12 mouse cellular contexts compared by ENCODE assay signal in genomic region chr2:75563253-75563913, GRCm38 (mm10).
DNase-seq lines count a peak whose midpoint lies in the region; ATAC-seq and TF ChIP-seq lines count a peak whose summit lies in the region.
"Had no signal": no experiment of that assay in that cellular context is flagged by ENCODE, and none has a peak within 500 bp of the region (broad histone marks: within the 10 kb centered on the region; RNA-seq: fewer than 3 reads in every experiment).

No protein-coding gene starts in this region.

- no peaks in the 10 kb centered on the region for H3K36me3 ChIP-seq in forebrain, postnatal 0 days (ENCODE audit: insufficient read depth)
- H3K36me3 ChIP-seq in forebrain, embryonic 14.5 days (ENCODE audit: control insufficient read depth, insufficient read depth, low read length) = no peaks in the 10 kb centered on the region
- H3K36me3 ChIP-seq in forebrain, embryonic 10.5 days (replicated peaks) = no peaks in the 10 kb centered on the region
- H3K36me3 ChIP-seq: forebrain, embryonic 12.5 days; limb, embryonic 15.5 days; neural tube, embryonic 15.5 days had no signal

- no peak overlapping the region for H3K27ac ChIP-seq in forebrain, postnatal 0 days (ENCODE audit: low read depth, low read length)
- H3K27ac ChIP-seq in forebrain, embryonic 14.5 days (ENCODE audit: low read depth, low read length) = no peak overlapping the region
- H3K27ac ChIP-seq in forebrain, embryonic 10.5 days = no peak overlapping the region
- H3K27ac ChIP-seq: forebrain, embryonic 12.5 days; limb, embryonic 15.5 days; neural tube, embryonic 15.5 days had no signal

- H3K4me2 ChIP-seq in forebrain, postnatal 0 days (ENCODE audit: low read depth) = no peak overlapping the region
- H3K4me2 ChIP-seq in forebrain, embryonic 14.5 days (ENCODE audit: low read length) = no peak overlapping the region
- H3K4me2 ChIP-seq: forebrain, embryonic 12.5 days; limb, embryonic 15.5 days; neural tube, embryonic 15.5 days had no signal

- TF ChIP-seq CTCF in forebrain, postnatal 0 days (IDR thresholded peaks at IDR 0.05; ENCODE audit: low read depth) = peak; percentile 15; the same call in 1 of the 2 replicates

- no peak overlapping the region for H3K4me3 ChIP-seq in forebrain, postnatal 0 days (ENCODE audit: low read depth, low read length)
- H3K4me3 ChIP-seq in forebrain, embryonic 14.5 days (ENCODE audit: low read depth, low read length) = no peak overlapping the region
- H3K4me3 ChIP-seq in forebrain, embryonic 10.5 days = no peak overlapping the region
- H3K4me3 ChIP-seq: forebrain, embryonic 12.5 days; limb, embryonic 15.5 days; neural tube, embryonic 15.5 days had no signal

- DNase-seq in forebrain, postnatal 0 days = no peak
- no peak for DNase-seq in forebrain, embryonic 14.5 days (ENCODE audit: low spot score)
- peak; percentile 56 for DNase-seq in 416B (ENCODE audit: low read depth)
- DNase-seq in lung, postnatal 36 days = peak; percentile 41
- DNase-seq in right cerebral cortex, adult 2 months (ENCODE audit: low spot score in 2 of 2) = no peak
- no peak for DNase-seq in layer of hippocampus, adult 8-10 months (ENCODE audit: low spot score in 2 of 2)
- DNase-seq in forebrain, embryonic 10.5 days (ENCODE audit: extremely low spot score, low spot score) = no peak

- no peak for ATAC-seq in forebrain, postnatal 0 days
- no peak for ATAC-seq in forebrain, embryonic 14.5 days
- peak; percentile 46; the same call in 1 of the 2 replicates for ATAC-seq in erythroblast, adult 5-6 weeks (replicated peaks; ENCODE audit: low FRiP score, poor library complexity, severe bottlenecking)
- ATAC-seq: intestine, embryonic 16.5 days had no signal

- H3K27me3 ChIP-seq in forebrain, postnatal 0 days (ENCODE audit: insufficient read depth, low read length) = no peaks in the 10 kb centered on the region
- no peaks in the 10 kb centered on the region for H3K27me3 ChIP-seq in forebrain, embryonic 14.5 days (replicated peaks; ENCODE audit: control insufficient read depth, insufficient read depth, low read length)
- H3K27me3 ChIP-seq in forebrain, embryonic 10.5 days (ENCODE audit: poor library complexity, severe bottlenecking) = no peaks in the 10 kb centered on the region
- H3K27me3 ChIP-seq: forebrain, embryonic 12.5 days; limb, embryonic 15.5 days; neural tube, embryonic 15.5 days had no signal

- H3K9ac ChIP-seq in forebrain, postnatal 0 days = no peak overlapping the region
- H3K9ac ChIP-seq in forebrain, embryonic 14.5 days (ENCODE audit: low read length) = no peak overlapping the region
- H3K9ac ChIP-seq: forebrain, embryonic 12.5 days; limb, embryonic 15.5 days; neural tube, embryonic 15.5 days had no signal

- H3K9me3 ChIP-seq in forebrain, postnatal 0 days (ENCODE audit: low read length) = no peaks in the 10 kb centered on the region
- no peaks in the 10 kb centered on the region for H3K9me3 ChIP-seq in forebrain, embryonic 14.5 days (replicated peaks; ENCODE audit: control insufficient read depth, low read length)
- H3K9me3 ChIP-seq in forebrain, embryonic 10.5 days = no peaks in the 10 kb centered on the region
- H3K9me3 ChIP-seq: forebrain, embryonic 12.5 days; limb, embryonic 15.5 days; neural tube, embryonic 15.5 days had no signal

- WGBS in forebrain, postnatal 0 days = 76% methylated on average over 9 of the region's 9 CpGs
- 74% methylated on average over 9 of the region's 9 CpGs for WGBS in forebrain, embryonic 14.5 days
- WGBS in forebrain, embryonic 10.5 days = 70% methylated on average over 9 of the region's 9 CpGs

- H3K4me1 ChIP-seq in forebrain, postnatal 0 days (ENCODE audit: insufficient read depth) = no peaks in the 10 kb centered on the region
- H3K4me1 ChIP-seq in forebrain, embryonic 14.5 days (ENCODE audit: control insufficient read depth, insufficient read depth, low read length) = no peaks in the 10 kb centered on the region
- 0 out of 2 replicates have a peak, but pooled peaks cover 4% of the 10 kb centered on the region for H3K4me1 ChIP-seq in forebrain, embryonic 10.5 days
- H3K4me1 ChIP-seq: forebrain, embryonic 12.5 days; neural tube, embryonic 15.5 days had no signal

Comparison
In these comparisons a context has a peak if more than half of its experiments do, and no peak if none do; other contexts are left out.
1. DNase-seq: peak in 416B (single experiment) and lung, postnatal 36 days (single experiment); none in forebrain, postnatal 0 days (single experiment), forebrain, embryonic 14.5 days (single experiment), right cerebral cortex, adult 2 months (0 of 2), layer of hippocampus, adult 8-10 months (0 of 2) and forebrain, embryonic 10.5 days (single experiment).